8 mouse cellular contexts compared by ENCODE assay signal in genomic region chr3:9499994-9500553, GRCm38 (mm10).
DNase-seq lines count a peak whose midpoint lies in the region; ATAC-seq and TF ChIP-seq lines count a peak whose summit lies in the region.

No protein-coding gene starts in this region.

- DNase-seq in neural tube, embryonic 11.5 days (ENCODE audit: low spot score): no peak
- DNase-seq in neural tube, embryonic 10.5 days (ENCODE audit: extremely low spot score, low spot score): no peak
- DNase-seq in brain, adult 2 months (ENCODE audit: low read depth, low spot score): peak; percentile 69
- peak; percentile 33 for DNase-seq in forebrain, postnatal 0 days
- DNase-seq in midbrain, embryonic 11.5 days (ENCODE audit: low spot score, missing footprints): no peak
- no peak for DNase-seq in embryo, embryonic 10.5 days (ENCODE audit: low spot score)
- no peak for DNase-seq in right cerebral cortex, postnatal 14 days

- H3K4me2 ChIP-seq in neural tube, embryonic 11.5 days (ENCODE audit: low read depth): no peak overlapping the region
- H3K4me2 ChIP-seq in forebrain, postnatal 0 days (ENCODE audit: low read depth): peak overlapping the region; percentile 34
- peak overlapping the region; percentile 19; the same call in 1 of the 2 replicates for H3K4me2 ChIP-seq in intestine, embryonic 16.5 days (ENCODE audit: low read depth, low read length)
- H3K4me2 ChIP-seq in midbrain, embryonic 11.5 days: no peak overlapping the region

- H3K4me1 ChIP-seq in neural tube, embryonic 11.5 days (ENCODE audit: control insufficient read depth, insufficient read depth, low read length): peaks cover 13% of the 10 kb centered on the region
- H3K4me1 ChIP-seq in forebrain, postnatal 0 days (ENCODE audit: insufficient read depth): peaks cover 18% of the 10 kb centered on the region
- peaks cover 15% of the 10 kb centered on the region for H3K4me1 ChIP-seq in intestine, embryonic 16.5 days (ENCODE audit: control insufficient read depth, insufficient read depth, low read length)
- peaks cover 15% of the 10 kb centered on the region for H3K4me1 ChIP-seq in midbrain, embryonic 11.5 days (ENCODE audit: control insufficient read depth, insufficient read depth, low read length)

- H3K27me3 ChIP-seq in neural tube, embryonic 11.5 days (ENCODE audit: control insufficient read depth, insufficient read depth, low read length): no peaks in the 10 kb centered on the region
- H3K27me3 ChIP-seq in forebrain, postnatal 0 days (ENCODE audit: insufficient read depth, low read length): no peaks in the 10 kb centered on the region
- H3K27me3 ChIP-seq in intestine, embryonic 16.5 days (replicated peaks; ENCODE audit: control insufficient read depth, insufficient read depth, low read length): no peaks in the 10 kb centered on the region
- H3K27me3 ChIP-seq in midbrain, embryonic 11.5 days (ENCODE audit: control insufficient read depth, insufficient read depth, low read length): no peaks in the 10 kb centered on the region

- H3K36me3 ChIP-seq in neural tube, embryonic 11.5 days (ENCODE audit: control insufficient read depth, insufficient read depth, low read length): no peaks in the 10 kb centered on the region
- no peaks in the 10 kb centered on the region for H3K36me3 ChIP-seq in forebrain, postnatal 0 days (ENCODE audit: insufficient read depth)
- no peaks in the 10 kb centered on the region for H3K36me3 ChIP-seq in intestine, embryonic 16.5 days (ENCODE audit: control insufficient read depth, insufficient read depth, low read length)
- no peaks in the 10 kb centered on the region for H3K36me3 ChIP-seq in midbrain, embryonic 11.5 days (ENCODE audit: control insufficient read depth, insufficient read depth, low read length)

- H3K9ac ChIP-seq in neural tube, embryonic 11.5 days (ENCODE audit: low read length): no peak overlapping the region
- H3K9ac ChIP-seq in forebrain, postnatal 0 days: peak overlapping the region; percentile 23
- 0 out of 2 replicates have a peak overlapping the region, but pooled peaks have one; percentile 1 for H3K9ac ChIP-seq in intestine, embryonic 16.5 days (ENCODE audit: low read depth, low read length)
- H3K9ac ChIP-seq in midbrain, embryonic 11.5 days (ENCODE audit: low read length): no peak overlapping the region

- no peak overlapping the region for H3K4me3 ChIP-seq in neural tube, embryonic 11.5 days (ENCODE audit: low read depth, low read length)
- H3K4me3 ChIP-seq in forebrain, postnatal 0 days (ENCODE audit: low read depth, low read length): no peak overlapping the region
- no peak overlapping the region for H3K4me3 ChIP-seq in intestine, embryonic 16.5 days (ENCODE audit: low read length)
- no peak overlapping the region for H3K4me3 ChIP-seq in midbrain, embryonic 11.5 days (ENCODE audit: low read depth, low read length)

- H3K27ac ChIP-seq in neural tube, embryonic 11.5 days (ENCODE audit: low read depth, low read length): peak overlapping the region; percentile 21; the same call in 1 of the 2 replicates
- peak overlapping the region; percentile 81; the same call in 1 of the 2 replicates for H3K27ac ChIP-seq in forebrain, postnatal 0 days (ENCODE audit: low read depth, low read length)
- peak overlapping the region; percentile 59 for H3K27ac ChIP-seq in intestine, embryonic 16.5 days (ENCODE audit: low read length)
- no peak overlapping the region; the same call in 1 of the 2 replicates for H3K27ac ChIP-seq in midbrain, embryonic 11.5 days (ENCODE audit: low read depth, low read length)

- no peaks in the 10 kb centered on the region for H3K9me3 ChIP-seq in neural tube, embryonic 11.5 days (ENCODE audit: control insufficient read depth, low read length)
- no peaks in the 10 kb centered on the region for H3K9me3 ChIP-seq in forebrain, postnatal 0 days (ENCODE audit: low read length)
- no peaks in the 10 kb centered on the region for H3K9me3 ChIP-seq in intestine, embryonic 16.5 days (ENCODE audit: control insufficient read depth, low read length)
- H3K9me3 ChIP-seq in midbrain, embryonic 11.5 days (ENCODE audit: control insufficient read depth, low read length): no peaks in the 10 kb centered on the region

- ATAC-seq in neural tube, embryonic 11.5 days (ENCODE audit: insufficient read depth, low FRiP score, low TSS enrichment): peak; percentile 73
- ATAC-seq in forebrain, postnatal 0 days: peak; percentile 5; the same call in 1 of the 2 replicates
- peak; percentile 63 for ATAC-seq in intestine, embryonic 16.5 days
- ATAC-seq in midbrain, embryonic 11.5 days (ENCODE audit: low FRiP score): peak; percentile 69

- TF ChIP-seq CTCF in forebrain, postnatal 0 days (IDR thresholded peaks at IDR 0.05; ENCODE audit: low read depth): no peak

- 46% methylated on average over 8 of the region's 8 CpGs for WGBS in neural tube, embryonic 11.5 days
- 24% methylated on average over 8 of the region's 8 CpGs for WGBS in forebrain, postnatal 0 days
- 54% methylated on average over 8 of the region's 8 CpGs for WGBS in intestine, embryonic 16.5 days
- 48% methylated on average over 8 of the region's 8 CpGs for WGBS in midbrain, embryonic 11.5 days

Comparison
In these comparisons a context has a peak if more than half of its experiments do, and no peak if none do; other contexts are left out.
1. ATAC-seq: peak in every context shown above with its lines; median percentile 73 in neural tube, embryonic 11.5 days; 69 in midbrain, embryonic 11.5 days; 63 in intestine, embryonic 16.5 days; 5 in forebrain, postnatal 0 days.
2. DNase-seq: peak in brain, adult 2 months (single experiment) and forebrain, postnatal 0 days (single experiment); none in neural tube, embryonic 11.5 days (single experiment), neural tube, embryonic 10.5 days (single experiment), midbrain, embryonic 11.5 days (single experiment), embryo, embryonic 10.5 days (single experiment) and right cerebral cortex, postnatal 14 days (single experiment).
3. H3K4me2 ChIP-seq: peak in forebrain, postnatal 0 days (single experiment) and intestine, embryonic 16.5 days (single experiment); none in neural tube, embryonic 11.5 days (single experiment) and midbrain, embryonic 11.5 days (single experiment).
4. H3K9ac ChIP-seq: peak in forebrain, postnatal 0 days (single experiment) and intestine, embryonic 16.5 days (single experiment); none in neural tube, embryonic 11.5 days (single experiment) and midbrain, embryonic 11.5 days (single experiment).